Mouse (Mus musculus): ENCODE results near the gene Taf1a.

DNA sequence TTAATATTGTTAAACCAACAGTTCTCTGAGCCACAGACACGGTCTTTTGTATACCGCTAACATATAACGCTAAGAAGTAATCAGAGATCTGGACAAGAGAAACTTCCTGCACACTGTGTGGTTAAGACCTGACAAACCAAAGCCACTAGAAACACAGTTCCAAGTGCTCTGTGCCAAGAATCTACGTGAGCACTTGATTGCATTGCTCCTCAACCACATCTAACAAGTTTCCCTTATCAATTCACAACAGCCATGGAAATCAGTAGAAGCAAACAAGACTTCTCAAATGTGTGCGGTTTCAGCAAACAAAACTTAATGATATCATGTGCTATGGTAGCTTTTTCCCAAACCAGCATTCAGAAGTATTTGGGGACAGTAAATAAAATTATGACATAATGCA, 26.5 kb upstream of the Taf1a start:
- no peak for TF ChIP-seq ZC3H11A (IDR thresholded peaks at IDR 0.05; ENCODE audit: borderline replicate concordance, low read depth, low read length)
- no peak for TF ChIP-seq HCFC1 (IDR thresholded peaks at IDR 0.05; ENCODE audit: borderline replicate concordance, insufficient read depth, low read length)
- no peak for TF ChIP-seq CHD2 (IDR thresholded peaks at IDR 0.05; ENCODE audit: low read depth, low read length)
